Mouse (Mus musculus) cortical plate, adult 2 months (tissue): Measurements from ENCODE around the gene Tgif1. TPM values are rescaled to one million over a fixed set of nuclear protein-coding genes. Genes with fewer than 3 reads are reported as not detected.
A peak's percentile ranks its signal among the peaks of the same experiment; 100 is the strongest.

Experiments
- H3K27ac ChIP-seq: fragments of 200-500 bp; 2 replicates; pipeline ENCODE4 v1.5.1; 2012; ENCODE audit warnings: low read length, control low read depth, inconsistent platforms; ENCODE audit not compliant: insufficient read depth
- H3K4me1 ChIP-seq: fragments of 200-500 bp; 2 replicates; pipeline ENCODE4 v1.6.1; 2011; ENCODE audit warnings: low read length; ENCODE audit not compliant: control insufficient read depth, insufficient read depth
- H3K4me3 ChIP-seq: fragments of 200-500 bp; 2 replicates; pipeline ENCODE4 v1.5.1; 2011; ENCODE audit warnings: mild to moderate bottlenecking, low read length, control low read depth; ENCODE audit not compliant: insufficient read depth
- CTCF ChIP-seq: fragments of 200-500 bp; IDR thresholded peaks from 2 replicates; pipeline ENCODE4 v1.5.1; 2011; ENCODE audit warnings: mild to moderate bottlenecking, control low read depth, low read length; ENCODE audit not compliant: insufficient read depth; ENCODE audit errors: extremely low read depth
- POLR2A ChIP-seq: fragments of 200-500 bp; IDR thresholded peaks from 2 replicates; pipeline ENCODE4 v1.6.1; 2011; ENCODE audit warnings: mild to moderate bottlenecking, low read length, control low read depth; ENCODE audit not compliant: insufficient read depth; ENCODE audit errors: extremely low read depth
- polyA plus RNA-seq: library from polyadenylated mRNA; depleted of rRNA; stranded (reverse); fragments of >200 nt; gene quantifications from 2 replicates; pipeline ENCODE4 v1.2.3, GENCODE M21; 2012; rRNA removed

Gene Tgif1
- polyA plus RNA-seq = 2.2 and 3.3 TPM in 2 replicates

DNA sequence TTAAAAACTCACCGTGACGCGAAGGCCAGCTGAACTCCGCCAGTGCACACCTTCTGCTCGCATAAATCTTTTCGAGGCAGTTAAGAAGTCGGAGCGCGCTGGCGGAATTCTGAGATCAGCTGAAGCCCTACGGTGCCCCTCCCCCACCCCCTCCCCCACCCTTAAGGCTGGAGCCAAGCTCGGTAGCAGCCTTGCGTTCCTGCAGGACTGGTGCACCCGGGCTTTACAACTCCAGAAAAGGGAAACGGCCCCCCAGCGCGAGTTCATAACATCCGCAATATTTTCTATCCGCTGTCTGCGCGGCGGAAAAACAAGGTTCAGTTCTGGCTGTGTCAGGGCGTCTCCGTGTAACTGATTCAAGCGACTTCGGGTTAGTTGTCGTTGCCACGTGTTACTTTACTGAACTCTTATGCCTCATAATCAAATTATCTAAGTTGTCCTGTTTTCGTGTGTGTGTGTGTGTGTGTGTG, at the start of gene Tgif1:
Gene Tgif1, minus strand, starts transcription at position 111 of the 470 bp plus-strand sequence.
- TF ChIP-seq CTCF (no peak), POLR2A (no peak)
- Histone ChIP-seq H3K4me1 (no peaks in the 10 kb centered on the region), H3K4me3 (peak within 1 kb of the TSS; percentile 33), H3K27ac (no peak within 1 kb of the TSS; the same call in 1 of the 2 replicates)

DNA sequence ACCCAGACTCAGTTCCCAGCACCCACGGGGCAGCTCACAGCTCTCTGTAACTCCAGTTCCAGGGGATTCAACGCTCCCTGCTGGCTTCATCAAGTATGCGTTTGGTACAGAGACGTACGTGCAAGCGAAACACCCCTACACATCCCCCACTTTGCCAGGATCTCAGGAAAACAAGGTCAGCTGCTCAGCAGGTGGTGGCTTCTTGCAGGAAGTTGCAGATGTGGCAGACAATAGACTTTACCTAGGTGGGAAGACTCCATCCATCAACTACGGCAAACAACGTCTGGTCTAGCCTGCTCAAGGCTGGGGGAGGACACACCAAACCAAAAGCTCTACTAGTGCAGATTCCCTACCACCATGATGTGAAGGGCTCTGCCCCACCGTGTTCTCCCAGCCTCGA, 47.3 kb upstream of the Tgif1 start:
- Histone ChIP-seq H3K4me1 (no peaks in the 10 kb centered on the region), H3K4me3 (no peak overlapping the region), H3K27ac (no peak overlapping the region)
- TF ChIP-seq CTCF (no peak), POLR2A (no peak)

DNA sequence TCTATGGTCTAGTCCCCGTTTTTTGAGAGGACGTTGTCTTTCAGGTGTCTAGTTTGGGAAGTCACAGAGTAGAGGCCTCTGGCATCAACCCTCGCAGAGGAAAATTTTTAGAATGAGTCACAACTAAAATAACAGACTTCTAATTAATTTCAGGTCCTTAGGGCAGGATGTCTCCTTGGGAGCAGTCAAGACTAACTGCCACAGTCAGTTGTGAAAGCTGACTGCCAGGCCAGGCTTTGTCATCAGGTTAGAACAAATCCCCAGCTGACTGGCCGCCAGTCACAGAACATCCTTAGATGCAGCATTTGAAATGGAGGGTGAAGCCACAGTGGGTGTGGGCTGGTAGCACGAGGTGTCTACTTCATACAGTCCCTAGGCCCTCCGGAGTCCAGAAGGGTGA, 46.3 kb upstream of the Tgif1 start:
- no peak overlapping the region for H3K27ac ChIP-seq
- H3K4me1 ChIP-seq = no peaks in the 10 kb centered on the region
- no peak overlapping the region for H3K4me3 ChIP-seq
- TF ChIP-seq POLR2A = no peak
- no peak for TF ChIP-seq CTCF

DNA sequence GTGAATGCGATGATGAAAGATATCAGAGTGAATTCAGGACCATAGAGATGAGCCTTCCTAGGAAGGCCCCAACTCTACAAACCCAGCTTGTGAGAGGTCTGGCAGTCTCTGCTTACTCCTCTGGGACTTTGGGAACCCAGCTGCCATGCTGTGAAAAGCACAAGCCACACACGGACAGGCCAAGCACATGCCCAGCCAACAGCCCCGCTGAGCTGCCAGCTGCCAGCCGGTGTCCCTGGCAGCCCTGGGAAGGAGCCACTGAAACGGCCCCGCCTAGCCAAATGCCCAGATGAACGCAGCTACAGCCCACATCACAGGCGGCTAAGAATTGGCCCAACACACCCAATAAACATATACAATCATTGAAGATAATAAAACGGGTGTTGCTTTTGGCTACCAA, 41.5 kb upstream of the Tgif1 start:
- Histone ChIP-seq H3K4me1 (no peaks in the 10 kb centered on the region), H3K4me3 (no peak overlapping the region), H3K27ac (no peak overlapping the region)
- TF ChIP-seq POLR2A (no peak), CTCF (no peak)

DNA sequence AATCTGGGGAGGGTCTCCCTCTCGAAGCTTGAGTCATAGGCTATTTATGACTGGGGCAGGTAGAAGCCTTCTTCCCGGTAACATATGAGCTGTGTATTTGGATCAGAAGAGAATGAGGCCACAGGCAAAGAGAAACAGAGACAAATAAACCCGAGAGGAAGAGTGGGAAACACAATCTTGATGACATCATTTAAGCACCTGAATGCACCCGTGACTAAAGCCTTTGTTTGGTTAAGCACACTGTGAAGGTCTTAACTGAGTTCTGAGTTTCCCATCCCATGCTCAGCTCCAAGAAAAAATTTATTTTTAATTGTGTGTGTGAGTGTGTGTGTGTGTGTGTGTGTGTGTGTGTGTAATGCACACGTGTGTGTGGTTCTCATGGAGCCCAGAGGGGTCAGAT, 39.8 kb upstream of the Tgif1 start:
- Histone ChIP-seq H3K27ac (no peak overlapping the region), H3K4me1 (no peaks in the 10 kb centered on the region), H3K4me3 (no peak overlapping the region)
- TF ChIP-seq POLR2A = no peak
- no peak for TF ChIP-seq CTCF

DNA sequence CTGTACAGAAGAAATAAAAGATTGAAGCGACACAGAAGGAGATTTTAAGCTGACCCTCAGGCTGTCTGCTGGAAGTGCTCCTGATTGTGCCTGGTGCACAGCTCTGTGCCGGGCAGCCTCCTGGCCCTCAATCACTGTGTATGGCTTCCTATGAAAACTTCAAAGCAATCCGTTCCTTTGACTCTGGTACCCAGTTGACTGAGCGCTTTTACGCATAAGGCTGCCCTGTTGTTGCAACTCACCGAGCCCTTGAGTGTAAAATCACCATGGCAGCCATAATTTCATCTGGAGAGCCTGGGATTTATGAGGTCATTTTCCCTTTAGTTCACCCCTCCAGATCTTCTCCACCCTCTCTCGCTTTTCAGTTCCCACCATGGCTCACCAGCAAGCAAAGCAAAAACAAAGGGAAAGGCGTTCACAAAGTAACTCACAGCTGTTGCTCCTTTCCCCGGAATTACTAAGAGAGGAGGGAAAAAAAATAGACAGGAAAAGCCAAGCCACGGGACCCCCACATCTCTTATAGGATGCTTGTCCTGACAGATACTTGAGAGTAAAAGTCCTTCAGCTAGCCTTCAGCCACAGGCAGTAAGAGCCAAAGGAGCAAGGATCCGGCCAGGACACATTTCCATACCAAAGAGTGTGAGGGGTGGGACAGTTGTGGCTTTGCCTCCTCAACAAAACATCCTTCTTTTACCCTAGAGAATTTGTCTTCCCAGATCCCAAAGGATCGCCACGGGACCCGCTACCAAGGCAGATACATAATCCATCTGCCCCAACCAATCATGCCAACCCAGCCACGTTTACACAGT, 39.1 kb upstream of the Tgif1 start:
- no peak overlapping the region for H3K4me3 ChIP-seq
- TF ChIP-seq POLR2A (no peak), CTCF (no peak)
- H3K4me1 ChIP-seq = no peaks in the 10 kb centered on the region
- no peak overlapping the region for H3K27ac ChIP-seq

DNA sequence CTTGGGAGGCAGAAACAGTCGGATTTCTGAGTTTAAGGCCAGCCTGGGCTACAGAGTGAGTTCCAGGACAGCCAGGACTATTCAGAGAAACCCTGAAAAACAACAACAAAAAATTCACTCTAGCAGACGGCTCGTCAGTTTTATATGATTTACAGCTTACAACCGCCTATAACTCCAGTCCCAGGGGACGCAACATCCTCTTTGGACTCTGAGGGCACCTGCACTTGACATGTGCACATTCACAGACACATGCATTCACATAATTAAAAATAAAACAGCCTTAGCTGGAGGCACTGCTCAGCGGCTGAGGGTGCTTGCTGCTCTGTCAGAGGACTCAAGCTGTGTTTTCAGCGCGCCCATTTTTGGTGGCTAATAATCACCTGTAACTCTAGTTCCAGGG, 37.2 kb upstream of the Tgif1 start:
- TF ChIP-seq POLR2A (no peak), CTCF (no peak)
- H3K27ac ChIP-seq = no peak overlapping the region
- H3K4me1 ChIP-seq = no peaks in the 10 kb centered on the region
- H3K4me3 ChIP-seq = no peak overlapping the region

DNA sequence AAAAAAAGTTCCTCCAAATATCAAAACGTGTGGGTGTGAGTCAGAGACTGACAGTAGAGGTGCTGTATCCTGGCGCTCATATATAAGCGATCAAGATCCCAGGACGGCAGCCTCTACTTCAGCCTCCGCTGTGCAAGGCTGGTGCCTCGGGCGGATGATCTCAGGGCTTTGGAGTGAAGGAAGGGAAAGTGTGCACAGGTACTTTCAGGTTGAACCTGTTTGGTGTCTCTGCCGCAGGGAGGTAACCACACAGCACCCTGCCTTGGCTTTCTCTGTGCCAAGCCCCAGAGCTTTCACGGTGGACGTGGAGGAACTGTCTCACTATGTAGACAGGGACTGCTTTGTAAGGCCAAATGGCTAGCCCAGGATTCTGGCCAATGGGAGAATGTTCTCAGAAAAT, 35.3 kb upstream of the Tgif1 start:
- TF ChIP-seq POLR2A (no peak), CTCF (no peak)
- Histone ChIP-seq H3K27ac (no peak overlapping the region), H3K4me3 (no peak overlapping the region), H3K4me1 (no peaks in the 10 kb centered on the region)

DNA sequence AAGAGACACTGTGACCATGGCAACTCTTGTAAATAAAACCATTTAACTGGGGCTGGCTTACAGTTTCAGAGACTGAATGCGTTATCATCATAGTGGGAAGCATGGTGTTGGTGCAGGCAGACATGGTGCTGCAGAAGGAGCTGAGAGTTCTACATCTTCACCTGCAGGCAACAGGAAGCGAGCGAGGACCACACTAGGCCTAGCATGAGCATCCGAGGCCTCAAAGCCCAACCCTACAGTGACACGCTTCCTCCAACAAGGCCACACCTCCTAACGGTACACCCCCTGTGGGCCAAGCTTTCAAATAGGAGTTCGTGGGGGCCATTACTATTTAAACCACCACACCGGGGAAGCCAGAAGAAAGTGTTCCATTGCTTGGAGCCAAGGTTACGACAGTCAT, 34.5 kb upstream of the Tgif1 start:
- H3K4me3 ChIP-seq = no peak overlapping the region
- TF ChIP-seq CTCF (no peak), POLR2A (no peak)
- H3K4me1 ChIP-seq = no peaks in the 10 kb centered on the region
- no peak overlapping the region for H3K27ac ChIP-seq

DNA sequence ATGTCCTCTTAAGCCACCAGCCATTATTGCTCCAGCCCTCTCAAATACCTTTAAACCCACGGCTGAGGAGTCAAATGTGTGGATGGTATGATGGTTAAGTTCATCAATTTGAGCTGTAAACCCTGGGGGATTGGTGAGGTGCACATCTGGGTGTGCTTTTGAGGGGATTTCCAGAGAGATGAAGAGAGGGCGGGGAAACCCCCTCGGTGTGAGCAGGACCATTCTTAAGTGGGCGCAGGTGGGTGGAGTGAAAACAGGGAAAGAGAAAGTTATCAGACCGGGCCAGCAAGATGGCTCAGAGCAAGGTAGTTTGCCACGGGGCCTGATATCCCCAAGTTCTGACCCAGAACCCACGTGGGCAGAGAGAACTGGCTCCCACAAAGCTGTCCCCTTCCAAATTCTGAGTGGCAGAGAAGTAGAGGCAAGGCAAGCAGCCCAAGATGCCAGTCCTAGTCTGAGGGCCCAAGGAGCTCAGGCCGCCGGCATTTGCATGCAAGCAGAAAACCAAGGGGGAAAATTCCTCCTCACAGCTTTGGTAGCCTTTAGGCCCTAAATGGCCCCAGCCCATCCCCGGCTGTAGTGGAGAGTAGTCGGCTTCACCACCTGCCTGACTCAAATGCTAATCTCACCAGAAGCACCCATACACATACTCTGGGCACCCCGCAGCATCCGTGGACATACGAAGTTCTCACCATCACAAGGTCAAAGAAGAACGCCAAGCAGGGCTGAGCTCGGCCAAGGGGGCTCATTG, 33.5 kb upstream of the Tgif1 start:
- Histone ChIP-seq H3K4me3 (no peak overlapping the region), H3K4me1 (no peaks in the 10 kb centered on the region)
- TF ChIP-seq CTCF (no peak), POLR2A (no peak)

More for the DNA sequence above, 33.5 kb upstream of the Tgif1 start:
- no peak overlapping the region for H3K27ac ChIP-seq
